Mouse (Mus musculus): Measurements from ENCODE around the gene Hist4h4. TPM values are rescaled to one million over a fixed set of nuclear protein-coding genes. Genes with fewer than 3 reads are reported as not detected.

The Hist4h4 gene
- not detected in 2 replicates for polyA plus RNA-seq (2012; ENCODE audit: insufficient read depth, insufficient read length, low replicate concordance, missing spikeins)

DNA sequence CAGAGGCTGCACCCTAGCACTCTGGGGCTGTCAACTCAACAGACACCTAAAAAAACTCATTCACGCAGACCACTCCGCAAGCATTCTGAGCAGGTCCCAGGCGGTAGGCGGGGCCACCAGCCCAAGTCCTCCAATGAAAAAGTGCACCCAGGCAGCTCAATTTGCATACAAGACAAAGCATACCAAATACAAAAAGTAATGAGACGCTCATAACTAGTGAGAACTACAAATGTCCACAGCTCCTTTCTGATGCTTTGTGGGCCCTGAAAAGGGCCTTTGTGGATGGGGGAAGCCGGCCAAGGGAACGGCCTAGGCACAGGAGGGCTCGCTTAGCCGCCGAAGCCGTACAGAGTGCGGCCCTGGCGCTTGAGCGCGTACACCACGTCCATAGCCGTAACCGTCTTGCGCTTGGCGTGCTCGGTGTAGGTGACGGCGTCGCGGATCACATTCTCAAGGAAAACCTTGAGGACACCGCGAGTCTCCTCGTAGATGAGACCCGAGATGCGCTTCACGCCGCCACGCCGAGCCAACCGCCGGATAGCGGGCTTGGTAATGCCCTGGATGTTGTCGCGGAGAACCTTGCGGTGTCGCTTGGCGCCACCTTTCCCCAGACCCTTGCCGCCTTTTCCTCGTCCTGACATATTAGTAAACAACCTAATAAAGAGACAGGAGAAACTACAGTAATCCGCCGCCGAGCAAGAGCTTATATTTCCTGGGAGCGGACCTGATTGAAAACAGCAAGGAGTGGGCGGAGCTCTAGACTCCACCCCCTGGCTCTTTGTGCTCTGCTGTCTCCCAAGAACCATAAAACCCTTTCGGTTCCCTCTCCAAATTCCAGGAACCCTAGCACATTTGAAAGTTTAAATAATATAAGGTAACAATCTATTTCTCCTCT lies at the start of gene Hist4h4:
Gene Hist4h4, minus strand, starts transcription at position 677 of the 895 bp plus-strand sequence.
- under 1% methylated on average over 50 of the region's 50 CpGs for WGBS
- peak within 1 kb of the TSS; percentile 100 for H3K27ac ChIP-seq (ENCODE audit: insufficient read depth, low read depth, low read length)
- TF ChIP-seq POLR2A (IDR thresholded peaks at IDR 0.05; ENCODE audit: insufficient read depth, low read depth, low read length), result peak; percentile 89
- TF ChIP-seq CTCF (IDR thresholded peaks at IDR 0.05; ENCODE audit: insufficient read depth, low read depth, low read length), result no peak

GRCm38 (mm10) chr6:136852762-136853161 lies 48.5 kb upstream of the Hist4h4 start:
- TF ChIP-seq POLR2A (IDR thresholded peaks at IDR 0.05; ENCODE audit: insufficient read depth, low read depth, low read length) (no peak), CTCF (IDR thresholded peaks at IDR 0.05; ENCODE audit: insufficient read depth, low read depth, low read length) (no peak)
- H3K4me3 ChIP-seq (ENCODE audit: insufficient read depth, low read depth, low read length), result no peak overlapping the region
- WGBS, result 80% methylated on average over 3 of the region's 3 CpGs
- no peak overlapping the region for H3K27ac ChIP-seq (ENCODE audit: insufficient read depth, low read depth, low read length)
- peaks cover 7% of the 10 kb centered on the region; the same call in 1 of the 2 replicates for H3K4me1 ChIP-seq (ENCODE audit: control insufficient read depth, insufficient read depth, low read length)

More for the DNA sequence above, at the start of gene Hist4h4:
- peak within 1 kb of the TSS; percentile 56 for H3K4me3 ChIP-seq (ENCODE audit: insufficient read depth, low read depth, low read length)
- peaks cover 6% of the 10 kb centered on the region; the same call in 1 of the 2 replicates for H3K4me1 ChIP-seq (ENCODE audit: control insufficient read depth, insufficient read depth, low read length)

DNA sequence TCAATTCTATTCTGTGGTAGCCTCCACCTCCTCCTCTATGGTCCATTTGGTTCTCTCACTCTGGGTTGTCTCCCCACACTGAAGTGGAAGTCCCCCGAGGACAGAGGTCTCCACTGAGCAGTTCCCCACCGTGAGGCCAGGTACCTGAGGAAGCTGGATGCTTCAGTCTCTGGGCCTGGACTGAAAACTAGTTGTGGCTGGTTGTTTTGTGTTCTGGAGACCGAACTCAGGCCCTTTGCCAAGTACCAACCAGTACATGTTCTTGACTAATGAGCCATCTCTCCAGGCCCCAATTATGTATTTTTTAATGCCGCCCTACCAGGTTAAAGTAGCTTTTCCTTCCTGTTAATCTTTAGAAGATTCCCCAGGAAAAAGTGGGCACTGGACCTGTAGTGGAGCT lies 48.1 kb upstream of the Hist4h4 start:
- WGBS, result 80% methylated on average over 4 of the region's 4 CpGs
- TF ChIP-seq CTCF (IDR thresholded peaks at IDR 0.05; ENCODE audit: insufficient read depth, low read depth, low read length) (no peak), POLR2A (IDR thresholded peaks at IDR 0.05; ENCODE audit: insufficient read depth, low read depth, low read length) (no peak)
- no peak overlapping the region for H3K27ac ChIP-seq (ENCODE audit: insufficient read depth, low read depth, low read length)

GRCm38 (mm10) chr6:136850267-136850666 lies 46.1 kb upstream of the Hist4h4 start:
- TF ChIP-seq POLR2A (IDR thresholded peaks at IDR 0.05; ENCODE audit: insufficient read depth, low read depth, low read length) (no peak), CTCF (IDR thresholded peaks at IDR 0.05; ENCODE audit: insufficient read depth, low read depth, low read length) (no peak)
- WGBS, result 85% methylated on average over 6 of the region's 6 CpGs
- Histone ChIP-seq H3K27ac (ENCODE audit: insufficient read depth, low read depth, low read length) (no peak overlapping the region), H3K4me3 (ENCODE audit: insufficient read depth, low read depth, low read length) (no peak overlapping the region), H3K4me1 (ENCODE audit: control insufficient read depth, insufficient read depth, low read length) (peaks cover 4% of the 10 kb centered on the region; the same call in 1 of the 2 replicates)

More for the DNA sequence above, 48.1 kb upstream of the Hist4h4 start:
- Histone ChIP-seq H3K4me3 (ENCODE audit: insufficient read depth, low read depth, low read length) (no peak overlapping the region), H3K4me1 (ENCODE audit: control insufficient read depth, insufficient read depth, low read length) (peaks cover 4% of the 10 kb centered on the region; the same call in 1 of the 2 replicates)

- no peak for TF ChIP-seq CTCF (IDR thresholded peaks at IDR 0.05; ENCODE audit: insufficient read depth, low read depth, low read length)
- no peak for TF ChIP-seq POLR2A (IDR thresholded peaks at IDR 0.05; ENCODE audit: insufficient read depth, low read depth, low read length)
- H3K4me3 ChIP-seq (ENCODE audit: insufficient read depth, low read depth, low read length), result no peak overlapping the region
- WGBS, result 90% methylated on average over 5 of the region's 5 CpGs
- H3K4me1 ChIP-seq (ENCODE audit: control insufficient read depth, insufficient read depth, low read length), result peaks cover 4% of the 10 kb centered on the region; the same call in 1 of the 2 replicates
- no peak overlapping the region for H3K27ac ChIP-seq (ENCODE audit: insufficient read depth, low read depth, low read length)
Observed at GRCm38 (mm10) chr6:136848971-136849370, 44.8 kb upstream of the Hist4h4 start.

- Histone ChIP-seq H3K4me3 (ENCODE audit: insufficient read depth, low read depth, low read length) (no peak overlapping the region), H3K4me1 (ENCODE audit: control insufficient read depth, insufficient read depth, low read length) (peaks cover 4% of the 10 kb centered on the region; the same call in 1 of the 2 replicates), H3K27ac (ENCODE audit: insufficient read depth, low read depth, low read length) (no peak overlapping the region)
- TF ChIP-seq CTCF (IDR thresholded peaks at IDR 0.05; ENCODE audit: insufficient read depth, low read depth, low read length), result no peak
- no peak for TF ChIP-seq POLR2A (IDR thresholded peaks at IDR 0.05; ENCODE audit: insufficient read depth, low read depth, low read length)
- 90% methylated on average over 8 of the region's 8 CpGs for WGBS
Observed at GRCm38 (mm10) chr6:136848399-136848798, 44.2 kb upstream of the Hist4h4 start.

- Histone ChIP-seq H3K27ac (ENCODE audit: insufficient read depth, low read depth, low read length) (no peak overlapping the region), H3K4me3 (ENCODE audit: insufficient read depth, low read depth, low read length) (no peak overlapping the region), H3K4me1 (ENCODE audit: control insufficient read depth, insufficient read depth, low read length) (peaks cover 2% of the 10 kb centered on the region; the same call in 1 of the 2 replicates)
- 28% methylated on average over 2 of the region's 2 CpGs for WGBS
- TF ChIP-seq CTCF (IDR thresholded peaks at IDR 0.05; ENCODE audit: insufficient read depth, low read depth, low read length), result peak; percentile 35; the same call in 1 of the 2 replicates
- TF ChIP-seq POLR2A (IDR thresholded peaks at IDR 0.05; ENCODE audit: insufficient read depth, low read depth, low read length), result no peak
Observed at GRCm38 (mm10) chr6:136847790-136848189, 43.6 kb upstream of the Hist4h4 start.

- no peaks in the 10 kb centered on the region for H3K4me1 ChIP-seq (ENCODE audit: control insufficient read depth, insufficient read depth, low read length)
- TF ChIP-seq POLR2A (IDR thresholded peaks at IDR 0.05; ENCODE audit: insufficient read depth, low read depth, low read length) (no peak), CTCF (IDR thresholded peaks at IDR 0.05; ENCODE audit: insufficient read depth, low read depth, low read length) (no peak)
- no peak overlapping the region for H3K4me3 ChIP-seq (ENCODE audit: insufficient read depth, low read depth, low read length)
- no peak overlapping the region for H3K27ac ChIP-seq (ENCODE audit: insufficient read depth, low read depth, low read length)
- 94% methylated on average over 3 of the region's 3 CpGs for WGBS
Observed at GRCm38 (mm10) chr6:136847267-136847666, 43.1 kb upstream of the Hist4h4 start.

Data from olfactory bulb, adult 2 months (tissue).